Mouse (Mus musculus) mouse trophoblast stem cell (cell line): ENCODE results near the gene Ddx4.
"Not testable (repeated sequence)": the region's sequence is repeated elsewhere in the genome, so short reads cannot be mapped to it uniquely, and the experiment has no call there.

Source experiments
- in situ Hi-C, 2 experiments: fragments of 300-500 bp; cut with MseI, MboI; formaldehyde crosslinking; loops; 2 replicates in 1 of 2; 3 replicates in 1 of 2; pipeline ENCODE4 v1.15.1; 2025

Ddx4 gene

GRCm38 (mm10) chr13:112639111-112639510 lies 13.2 kb downstream of the Ddx4 start:
- in situ Hi-C loops: no loop called here

GRCm38 (mm10) chr13:112636498-112636897 lies 15.8 kb downstream of the Ddx4 start:
- in situ Hi-C loops: no loop called here

GRCm38 (mm10) chr13:112635174-112635837 lies 17.0 kb downstream of the Ddx4 start:
- in situ Hi-C loops: no loop called here

- in situ Hi-C loops: no loop called here
These were observed 26.7 kb downstream of the Ddx4 start for GRCm38 (mm10) chr13:112625566-112625965.

GRCm38 (mm10) chr13:112624622-112625021 lies 27.7 kb downstream of the Ddx4 start:
- in situ Hi-C loops: no loop called here

- in situ Hi-C loops: no loop called here
These were observed 28.6 kb downstream of the Ddx4 start for GRCm38 (mm10) chr13:112623656-112624055.

GRCm38 (mm10) chr13:112621592-112621991 lies 30.7 kb downstream of the Ddx4 start:
- in situ Hi-C loops: no loop called here

- in situ Hi-C loops: no loop called here
These were observed 43.7 kb downstream of the Ddx4 start for GRCm38 (mm10) chr13:112608606-112609005.

GRCm38 (mm10) chr13:112604411-112604810 lies 47.9 kb downstream of the Ddx4 start:
- in situ Hi-C loops: no loop called here

GRCm38 (mm10) chr13:112603839-112604238 lies 48.4 kb downstream of the Ddx4 start:
- in situ Hi-C loops: no loop called here

- in situ Hi-C loops: no loop called here
These were observed 49.7 kb downstream of the Ddx4 start for GRCm38 (mm10) chr13:112602607-112603006.

- in situ Hi-C loops: not testable (repeated sequence)
These were observed 58.0 kb downstream of the Ddx4 start, which contains the start of gene Il31ra for GRCm38 (mm10) chr13:112594260-112594659. Gene Il31ra, minus strand, starts transcription at chr13:112594360.

- in situ Hi-C loops: no loop called here
These were observed 62.0 kb downstream of the Ddx4 start for GRCm38 (mm10) chr13:112590254-112590653.

GRCm38 (mm10) chr13:112589625-112590024 lies 62.6 kb downstream of the Ddx4 start:
- in situ Hi-C loops: no loop called here

GRCm38 (mm10) chr13:112584556-112585237 lies 67.6 kb downstream of the Ddx4 start:
- in situ Hi-C loops: no loop called here

- in situ Hi-C loops: no loop called here
These were observed 70.0 kb downstream of the Ddx4 start for GRCm38 (mm10) chr13:112582291-112582690.

- in situ Hi-C loops: no loop called here
These were observed 70.5 kb downstream of the Ddx4 start for GRCm38 (mm10) chr13:112581796-112582195.

- in situ Hi-C loops: no loop called here
These were observed 71.5 kb downstream of the Ddx4 start for GRCm38 (mm10) chr13:112580590-112581320.

GRCm38 (mm10) chr13:112578041-112578440 lies 74.2 kb downstream of the Ddx4 start:
- in situ Hi-C loops: not testable (repeated sequence)

- in situ Hi-C loops: no loop called here
These were observed 78.5 kb downstream of the Ddx4 start for GRCm38 (mm10) chr13:112573800-112574199.

GRCm38 (mm10) chr13:112570768-112571167 lies 81.5 kb downstream of the Ddx4 start:
- in situ Hi-C loops: no loop called here

GRCm38 (mm10) chr13:112569606-112570005 lies 82.7 kb downstream of the Ddx4 start:
- in situ Hi-C loops: no loop called here
